Mouse (Mus musculus) liver, embryonic 13.5 days (tissue): ENCODE measurements around the gene Son. TPM values are rescaled to one million over a fixed set of nuclear protein-coding genes. Genes with fewer than 3 reads are reported as not detected.

ENCODE experiments used
- ATAC-seq: fragments of 200-750 bp; cut with Nextera tagmentation; 2 replicates; pipeline ENCODE4 v1.8.0; 2017; ENCODE audit warnings: low read depth, mild to moderate bottlenecking, moderate number of reproducible peaks, moderate library complexity
- DNase-seq: peaks from one replicate; pipeline ENCODE4 v3.0.0; 2022
- H3K27ac ChIP-seq: fragments of 300-500 bp; sonication (generic); 2 replicates; pipeline ENCODE4 v1.5.1; 2015; ENCODE audit warnings: moderate library complexity, mild to moderate bottlenecking, inconsistent platforms
- H3K27me3 ChIP-seq: fragments of 300-500 bp; sonication (generic); 2 replicates; pipeline ENCODE4 v1.6.1; 2015; ENCODE audit warnings: mild to moderate bottlenecking, inconsistent platforms
- H3K36me3 ChIP-seq: fragments of 300-500 bp; sonication (generic); 2 replicates; pipeline ENCODE4 v1.6.1; 2015; ENCODE audit warnings: mild to moderate bottlenecking, inconsistent platforms
- H3K4me1 ChIP-seq: fragments of 300-500 bp; sonication (generic); replicated peaks from 2 replicates; pipeline ENCODE4 v1.6.1; 2015; ENCODE audit warnings: inconsistent platforms
- H3K4me2 ChIP-seq: fragments of 300-500 bp; sonication (generic); 2 replicates; pipeline ENCODE4 v1.6.1; 2015; ENCODE audit warnings: inconsistent platforms, mild to moderate bottlenecking, moderate library complexity
- H3K4me3 ChIP-seq: fragments of 300-500 bp; sonication (generic); replicated peaks from 2 replicates; pipeline ENCODE4 v1.5.1; 2015; ENCODE audit warnings: mild to moderate bottlenecking, inconsistent platforms
- H3K9ac ChIP-seq: fragments of 300-500 bp; sonication (generic); 2 replicates; pipeline ENCODE4 v1.6.1; 2015; ENCODE audit warnings: mild to moderate bottlenecking, inconsistent platforms
- H3K9me3 ChIP-seq: fragments of 300-500 bp; sonication (generic); replicated peaks from 2 replicates; pipeline ENCODE4 v1.6.1; 2016; ENCODE audit warnings: inconsistent platforms
- WGBS: fragments of 180-500 bp; shearing (Covaris S2); methylation state at CpG from one replicate; pipeline ENCODE4 v1.1.7; 2015; ENCODE audit not compliant: insufficient replicate concordance; 5-methylcytosine and 5-hydroxymethylcytosine counted together
- polyA plus RNA-seq: library from polyadenylated mRNA; unstranded; fragments of >200 nt; fragmentation: Nextera tagmentation; extraction: Ambion mirVana; gene quantifications from 2 replicates; pipeline ENCODE4 v1.2.1, GENCODE M21; 2015

Gene Son
- polyA plus RNA-seq, 1 experiment from 2014 or later = 47.8 TPM

DNA sequence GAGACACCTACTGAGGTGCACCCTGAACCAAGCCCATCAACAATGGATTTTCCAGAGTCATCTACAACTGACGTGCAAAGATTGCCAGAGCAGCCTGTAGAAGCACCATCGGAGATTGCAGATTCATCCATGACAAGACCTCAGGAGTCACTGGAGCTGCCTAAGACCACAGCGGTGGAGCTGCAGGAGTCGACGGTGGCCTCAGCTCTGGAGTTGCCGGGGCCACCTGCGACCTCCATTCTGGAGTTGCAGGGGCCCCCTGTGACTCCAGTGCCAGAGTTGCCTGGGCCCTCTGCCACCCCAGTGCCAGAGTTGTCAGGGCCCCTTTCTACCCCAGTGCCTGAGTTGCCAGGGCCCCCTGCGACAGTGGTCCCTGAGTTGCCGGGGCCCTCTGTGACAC lies 8.0 kb downstream of the Son start:
- Histone ChIP-seq H3K9ac (no peak overlapping the region), H3K27ac (no peak overlapping the region), H3K27me3 (no peaks in the 10 kb centered on the region), H3K4me1 (peaks cover 18% of the 10 kb centered on the region), H3K4me2 (no peak overlapping the region), H3K4me3 (no peak overlapping the region), H3K9me3 (peaks cover 11% of the 10 kb centered on the region; the same call in 1 of the 2 replicates), H3K36me3 (peaks cover 90% of the 10 kb centered on the region)
- ATAC-seq = no peak; the same call in 1 of the 2 replicates
- 97% methylated on average over 9 of the region's 9 CpGs for WGBS
- no peak for DNase-seq

DNA sequence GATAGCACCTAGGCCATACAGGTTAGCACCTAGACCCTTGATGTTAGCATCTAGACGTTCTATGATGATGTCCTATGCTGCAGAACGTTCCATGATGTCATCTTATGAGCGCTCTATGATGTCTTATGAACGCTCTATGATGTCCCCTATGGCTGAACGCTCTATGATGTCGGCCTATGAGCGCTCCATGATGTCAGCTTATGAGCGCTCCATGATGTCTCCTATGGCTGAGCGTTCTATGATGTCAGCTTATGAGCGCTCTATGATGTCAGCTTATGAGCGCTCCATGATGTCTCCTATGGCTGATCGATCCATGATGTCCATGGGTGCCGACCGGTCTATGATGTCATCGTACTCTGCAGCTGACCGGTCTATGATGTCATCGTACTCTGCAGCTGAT lies 10.0 kb downstream of the Son start:
- DNase-seq = no peak
- Histone ChIP-seq H3K36me3 (peaks cover 93% of the 10 kb centered on the region), H3K4me3 (no peak overlapping the region), H3K9ac (no peak overlapping the region), H3K27ac (no peak overlapping the region), H3K9me3 (peaks cover 12% of the 10 kb centered on the region; the same call in 1 of the 2 replicates), H3K4me1 (peaks cover 4% of the 10 kb centered on the region), H3K4me2 (no peak overlapping the region), H3K27me3 (no peaks in the 10 kb centered on the region)
- WGBS = 96% methylated on average over 17 of the region's 17 CpGs
- no peak; the same call in 1 of the 2 replicates for ATAC-seq

DNA sequence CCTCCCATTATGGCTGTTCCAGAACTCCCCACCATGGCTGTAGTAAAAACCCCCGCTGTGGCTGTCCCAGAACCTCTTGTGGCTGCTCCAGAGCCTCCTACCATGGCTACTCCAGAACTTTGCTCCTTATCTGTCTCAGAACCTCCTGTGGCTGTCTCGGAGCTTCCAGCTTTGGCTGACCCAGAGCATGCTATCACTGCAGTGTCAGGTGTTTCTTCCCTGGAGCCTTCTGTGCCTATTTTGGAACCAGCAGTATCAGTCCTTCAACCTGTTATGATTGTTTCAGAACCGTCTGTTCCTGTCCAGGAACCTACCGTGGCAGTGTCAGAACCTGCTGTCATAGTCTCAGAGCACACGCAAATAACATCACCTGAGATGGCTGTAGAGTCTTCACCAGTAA lies 11.2 kb downstream of the Son start:
- H3K36me3 ChIP-seq = peaks cover 97% of the 10 kb centered on the region
- H3K4me3 ChIP-seq = no peak overlapping the region
- no peak for DNase-seq
- 91% methylated on average over 5 of the region's 5 CpGs for WGBS
- no peak overlapping the region for H3K9ac ChIP-seq
- H3K4me2 ChIP-seq = no peak overlapping the region
- H3K4me1 ChIP-seq = no peaks in the 10 kb centered on the region
- no peaks in the 10 kb centered on the region for H3K27me3 ChIP-seq
- ATAC-seq = no peak
- peaks cover 12% of the 10 kb centered on the region; the same call in 1 of the 2 replicates for H3K9me3 ChIP-seq
- no peak overlapping the region for H3K27ac ChIP-seq

DNA sequence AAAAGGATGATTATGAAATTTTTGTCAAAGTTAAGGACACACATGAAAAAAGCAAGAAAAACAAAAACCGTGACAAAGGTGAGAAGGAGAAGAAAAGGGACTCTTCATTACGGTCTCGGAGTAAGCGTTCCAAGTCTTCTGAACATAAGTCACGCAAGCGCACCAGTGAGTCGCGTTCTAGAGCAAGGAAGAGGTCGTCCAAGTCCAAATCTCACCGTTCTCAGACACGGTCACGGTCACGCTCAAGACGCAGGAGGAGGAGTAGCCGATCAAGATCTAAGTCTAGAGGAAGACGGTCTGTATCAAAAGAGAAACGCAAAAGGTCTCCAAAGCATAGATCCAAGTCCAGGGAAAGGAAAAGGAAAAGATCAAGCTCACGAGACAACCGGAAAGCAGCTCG lies 12.5 kb downstream of the Son start:
- no peak for DNase-seq
- WGBS = 96% methylated on average over 20 of the region's 20 CpGs
- Histone ChIP-seq H3K4me3 (no peak overlapping the region), H3K27me3 (no peaks in the 10 kb centered on the region), H3K9ac (no peak overlapping the region), H3K27ac (no peak overlapping the region), H3K9me3 (peaks cover 12% of the 10 kb centered on the region; the same call in 1 of the 2 replicates), H3K4me2 (no peak overlapping the region), H3K36me3 (peaks cover 97% of the 10 kb centered on the region), H3K4me1 (no peaks in the 10 kb centered on the region)
- ATAC-seq = no peak

DNA sequence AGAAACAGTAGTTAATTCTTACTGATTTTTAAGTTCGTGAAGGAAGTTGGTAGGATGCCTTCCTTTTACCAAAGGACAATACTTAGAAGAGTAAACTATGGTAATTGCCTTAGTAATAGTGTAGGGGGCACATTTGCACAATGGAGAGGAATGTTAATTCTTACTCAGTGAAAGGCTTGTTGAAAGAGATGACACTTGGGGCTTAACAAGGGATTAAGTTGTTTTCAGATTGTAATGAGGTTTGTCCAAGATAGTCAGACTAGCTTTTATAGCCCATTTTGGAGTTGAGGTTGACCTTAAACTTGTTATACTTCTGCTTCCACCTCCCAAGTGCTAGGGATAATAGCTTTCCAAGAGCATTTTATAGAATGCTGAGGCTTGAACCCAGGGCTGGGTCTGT lies 14.1 kb downstream of the Son start:
- DNase-seq = no peak
- H3K27me3 ChIP-seq = no peaks in the 10 kb centered on the region
- H3K4me3 ChIP-seq = no peak overlapping the region
- H3K36me3 ChIP-seq = peaks cover 97% of the 10 kb centered on the region
- H3K9ac ChIP-seq = no peak overlapping the region
- WGBS = 77% methylated on average over 1 of the region's 1 CpGs
- H3K9me3 ChIP-seq = peaks cover 12% of the 10 kb centered on the region; the same call in 1 of the 2 replicates
- no peak for ATAC-seq
- no peaks in the 10 kb centered on the region for H3K4me1 ChIP-seq
- H3K27ac ChIP-seq = no peak overlapping the region
- no peak overlapping the region for H3K4me2 ChIP-seq

DNA sequence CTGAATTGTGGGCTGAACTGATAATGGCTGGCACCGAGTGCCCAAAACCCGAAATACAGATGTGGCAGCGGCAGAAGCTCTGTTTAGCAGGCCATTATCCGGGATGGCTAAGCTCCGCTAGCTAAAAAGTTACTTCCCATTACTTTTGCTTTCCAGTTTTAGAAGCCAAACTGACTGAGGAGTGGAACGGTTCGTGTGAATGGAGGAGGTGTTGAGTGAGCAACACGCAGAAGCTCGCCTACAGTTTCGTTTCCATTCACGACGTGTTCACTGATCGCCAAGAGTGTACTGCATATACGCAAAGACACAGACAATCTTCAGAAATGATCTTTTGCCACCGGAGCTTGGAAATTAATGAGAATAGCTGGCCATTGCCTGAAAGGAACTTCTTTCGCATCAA lies 15.0 kb downstream of the Son start:
- peaks cover 97% of the 10 kb centered on the region for H3K36me3 ChIP-seq
- no peak for DNase-seq

DNA sequence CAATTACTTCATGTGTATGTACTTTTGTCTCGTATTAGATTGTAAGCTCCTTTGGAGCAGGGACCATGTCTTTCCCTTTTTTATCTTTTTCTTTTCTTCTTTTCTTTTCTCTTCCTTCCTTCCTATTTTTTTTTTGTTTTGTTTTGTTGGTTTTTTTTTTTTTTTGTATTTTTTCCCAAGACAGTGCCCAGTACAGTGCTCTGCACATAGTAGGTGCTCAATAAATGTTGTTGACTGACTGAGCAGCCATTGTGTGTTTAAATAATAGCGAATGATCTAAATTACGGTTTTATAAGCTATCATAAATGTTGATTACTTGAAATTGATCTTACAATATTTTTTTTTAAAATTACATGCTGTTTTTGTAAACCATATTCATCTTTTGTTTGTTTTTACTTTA lies 16.5 kb downstream of the Son start:
- H3K27me3 ChIP-seq = no peaks in the 10 kb centered on the region
- peaks cover 8% of the 10 kb centered on the region; the same call in 1 of the 2 replicates for H3K9me3 ChIP-seq
- H3K36me3 ChIP-seq = peaks cover 93% of the 10 kb centered on the region
- no peaks in the 10 kb centered on the region for H3K4me1 ChIP-seq
- no peak overlapping the region for H3K9ac ChIP-seq
- H3K27ac ChIP-seq = no peak overlapping the region
- DNase-seq (no peak), ATAC-seq (no peak)
- 90% methylated on average over 3 of the region's 3 CpGs for WGBS
- no peak overlapping the region for H3K4me2 ChIP-seq
- H3K4me3 ChIP-seq = no peak overlapping the region

More for the DNA sequence above, 15.0 kb downstream of the Son start:
- Histone ChIP-seq H3K4me3 (no peak overlapping the region), H3K4me1 (no peaks in the 10 kb centered on the region), H3K9me3 (peaks cover 12% of the 10 kb centered on the region; the same call in 1 of the 2 replicates), H3K27me3 (no peaks in the 10 kb centered on the region), H3K9ac (no peak overlapping the region), H3K4me2 (no peak overlapping the region), H3K27ac (no peak overlapping the region)
- 93% methylated on average over 16 of the region's 16 CpGs for WGBS
- ATAC-seq = no peak

DNA sequence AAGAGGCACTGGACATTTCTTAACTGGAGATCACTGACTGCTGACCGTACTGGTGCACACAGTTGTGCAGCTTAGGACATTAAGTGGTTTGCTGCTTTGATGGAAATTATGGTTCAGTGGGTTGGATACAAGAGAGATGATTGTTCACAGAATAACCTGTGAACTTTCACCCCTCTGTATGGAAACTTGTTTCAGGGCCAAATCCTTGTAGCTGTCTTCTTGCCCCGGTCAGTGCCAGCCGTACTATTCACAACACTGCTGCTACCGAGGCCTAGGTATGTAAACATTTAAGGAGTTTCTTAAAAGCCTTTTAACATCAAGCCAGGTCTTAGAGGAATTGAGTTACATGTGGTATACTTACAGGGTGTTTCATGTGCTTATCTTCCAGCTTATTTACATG lies 27.2 kb downstream of the Son start:
- Histone ChIP-seq H3K4me1 (no peaks in the 10 kb centered on the region), H3K27ac (no peak overlapping the region), H3K9me3 (no peaks in the 10 kb centered on the region), H3K27me3 (no peaks in the 10 kb centered on the region), H3K4me3 (no peak overlapping the region), H3K9ac (no peak overlapping the region), H3K4me2 (no peak overlapping the region), H3K36me3 (peaks cover 89% of the 10 kb centered on the region)
- WGBS = 91% methylated on average over 4 of the region's 4 CpGs
- DNase-seq (no peak), ATAC-seq (no peak)

DNA sequence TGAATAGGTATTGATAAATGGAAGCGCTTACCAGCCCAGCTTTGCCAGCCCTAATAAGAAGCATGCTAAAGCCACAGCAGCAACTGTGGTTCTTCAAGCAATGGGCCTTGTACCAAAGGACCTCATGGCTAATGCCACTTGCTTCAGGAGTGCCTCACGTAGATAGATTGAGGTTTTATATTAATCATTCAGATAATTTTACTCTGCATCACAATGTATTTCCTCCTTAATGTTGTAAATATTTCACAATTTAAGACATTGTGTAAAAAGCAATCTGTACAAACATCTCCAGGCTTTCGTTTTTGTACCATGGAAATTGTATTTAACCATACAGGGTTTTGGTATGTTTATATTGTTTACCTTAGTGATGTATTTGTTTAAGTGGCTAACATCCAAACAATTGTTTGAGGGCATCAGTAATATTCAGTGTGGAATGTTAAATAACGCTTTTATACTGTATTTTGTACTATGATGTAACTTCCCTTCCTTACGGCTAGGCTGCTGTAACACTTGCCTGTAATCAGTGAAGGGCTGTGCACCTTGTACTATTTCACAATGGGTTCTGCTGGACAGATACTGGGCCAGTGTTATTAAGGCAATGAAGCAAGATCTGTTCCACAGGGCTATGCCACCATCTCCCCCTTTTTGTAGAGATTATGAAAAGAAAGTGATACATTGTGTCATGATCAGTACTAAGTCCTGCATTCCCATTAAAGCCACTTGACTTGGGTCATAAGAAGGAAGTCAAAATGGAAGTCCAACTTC lies 31.0 kb downstream of the Son start:
- DNase-seq = no peak
- Histone ChIP-seq H3K4me2 (no peak overlapping the region), H3K9ac (no peak overlapping the region), H3K4me3 (no peak overlapping the region), H3K27ac (no peak overlapping the region), H3K27me3 (no peaks in the 10 kb centered on the region), H3K4me1 (no peaks in the 10 kb centered on the region), H3K36me3 (peaks cover 91% of the 10 kb centered on the region), H3K9me3 (no peaks in the 10 kb centered on the region)
- whole genome bisulfite sequencing = 85% methylated on average over 5 of the region's 5 CpGs
- ATAC-seq = peak; percentile 73

DNA sequence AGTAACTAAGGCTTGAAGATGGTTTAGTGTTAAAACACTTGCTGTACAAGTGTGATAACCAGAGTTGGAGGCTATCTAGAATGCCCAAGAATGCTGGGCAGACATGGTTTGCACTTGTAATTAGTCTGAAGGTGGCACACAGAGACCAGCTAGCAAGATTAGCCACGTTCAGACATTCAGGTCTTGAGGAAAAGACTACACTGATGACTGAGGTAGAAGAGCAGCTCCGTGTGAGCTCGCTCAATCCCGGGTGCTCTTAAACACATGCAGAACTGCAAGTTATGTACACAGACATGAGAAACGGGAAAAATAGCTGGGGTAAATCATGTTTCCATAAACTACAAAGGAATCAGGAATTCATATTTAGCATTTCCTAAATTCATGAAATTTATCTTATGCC lies 33.4 kb downstream of the Son start:
- H3K27ac ChIP-seq = no peak overlapping the region
- peaks cover 2% of the 10 kb centered on the region for H3K4me1 ChIP-seq
- no peaks in the 10 kb centered on the region for H3K9me3 ChIP-seq
- H3K4me2 ChIP-seq = no peak overlapping the region
- DNase-seq (no peak), ATAC-seq (no peak)
- H3K4me3 ChIP-seq = no peak overlapping the region
- WGBS = 68% methylated on average over 5 of the region's 5 CpGs
- no peaks in the 10 kb centered on the region for H3K27me3 ChIP-seq
- H3K36me3 ChIP-seq = peaks cover 96% of the 10 kb centered on the region
- no peak overlapping the region for H3K9ac ChIP-seq

DNA sequence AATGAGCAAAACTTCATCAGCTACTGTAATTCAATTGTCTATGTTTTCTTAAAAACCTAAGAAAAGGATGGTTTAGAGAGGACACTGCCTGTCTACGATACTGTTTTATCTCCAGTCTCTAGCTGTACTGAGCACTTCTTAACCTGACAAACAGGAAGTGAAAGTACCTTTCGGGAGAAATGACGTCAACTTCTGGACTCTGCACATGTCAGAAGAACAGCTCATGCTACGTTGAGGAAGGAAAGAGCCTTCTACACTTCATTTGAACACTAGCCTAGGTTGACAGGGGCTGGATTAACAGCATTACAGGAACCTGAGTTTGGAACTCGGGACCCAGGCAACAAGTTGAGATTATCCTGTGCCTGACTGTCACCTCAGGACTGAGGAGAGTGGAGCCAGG lies 38.2 kb downstream of the Son start:
- Histone ChIP-seq H3K27me3 (no peaks in the 10 kb centered on the region), H3K4me2 (peak overlapping the region; percentile 95), H3K27ac (no peak overlapping the region; the same call in 1 of the 2 replicates), H3K9ac (no peak overlapping the region), H3K9me3 (no peaks in the 10 kb centered on the region), H3K4me1 (peaks cover 37% of the 10 kb centered on the region), H3K4me3 (peak overlapping the region; percentile 6; the same call in 1 of the 2 replicates), H3K36me3 (peaks cover 65% of the 10 kb centered on the region)
- 49% methylated on average over 5 of the region's 5 CpGs for WGBS
- ATAC-seq = no peak
- no peak for DNase-seq

DNA sequence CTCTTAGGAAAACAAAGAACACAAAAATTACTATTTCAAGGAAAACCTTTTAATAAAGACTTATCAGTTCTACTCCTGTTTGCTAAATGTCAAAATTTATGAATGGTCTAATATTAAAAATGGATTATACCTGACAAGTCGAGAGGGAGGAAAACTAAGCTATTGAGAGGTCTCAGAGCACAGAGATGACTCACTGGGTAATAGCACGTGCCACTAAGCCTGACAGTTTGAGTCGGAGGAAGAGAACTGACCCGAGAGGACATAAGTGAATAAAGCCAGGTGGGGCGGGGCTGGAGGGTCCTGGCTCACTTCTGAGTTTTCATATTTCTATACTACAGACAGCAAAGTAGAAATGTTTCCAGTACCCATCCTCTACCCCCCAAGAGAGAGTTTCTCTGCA lies 39.1 kb downstream of the Son start:
- 68% methylated on average over 5 of the region's 5 CpGs for WGBS
- Histone ChIP-seq H3K36me3 (peaks cover 64% of the 10 kb centered on the region), H3K9me3 (no peaks in the 10 kb centered on the region), H3K4me3 (peak overlapping the region; percentile 6; the same call in 1 of the 2 replicates), H3K4me1 (peaks cover 45% of the 10 kb centered on the region), H3K27ac (no peak overlapping the region), H3K27me3 (no peaks in the 10 kb centered on the region), H3K4me2 (peak overlapping the region; percentile 95), H3K9ac (peak overlapping the region; percentile 99)
- ATAC-seq (no peak), DNase-seq (no peak)
